Mouse (Mus musculus) E14TG2a.4 (cell line): ENCODE measurements around the gene Ppfia4.

Experiments used
- CTCF ChIP-seq: conservative IDR thresholded peaks from 2 replicates; pipeline ENCODE4 v1.5.1; 2014; ENCODE audit warnings: low read length
- NANOG ChIP-seq: IDR thresholded peaks from 2 replicates; pipeline ENCODE4 v1.6.1; 2014; ENCODE audit warnings: borderline replicate concordance, low read length, mixed read lengths
- POU5F1 ChIP-seq: IDR thresholded peaks from 2 replicates; pipeline ENCODE4 v1.6.1; 2014; ENCODE audit warnings: low read length, borderline replicate concordance

DNA sequence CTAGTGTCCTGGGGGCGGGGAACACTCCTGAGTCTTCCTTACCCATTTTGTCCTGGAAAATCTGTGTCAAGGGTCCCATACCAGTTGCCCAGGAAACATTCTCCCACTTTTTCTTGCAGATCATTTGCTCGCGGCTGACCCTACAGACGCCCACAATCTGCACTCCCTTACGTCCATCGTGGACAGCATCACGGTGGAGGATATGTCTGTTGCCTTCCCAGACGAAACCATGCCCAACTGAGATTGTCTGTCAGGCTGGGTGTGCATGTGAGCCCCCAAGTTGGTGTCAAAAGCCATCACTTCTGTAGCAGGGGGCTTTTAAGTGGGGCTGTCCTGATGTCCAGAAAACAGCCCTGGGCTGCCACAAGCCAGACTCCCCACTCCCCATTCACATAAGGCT is 41.2 kb downstream of the Ppfia4 start:
- TF ChIP-seq CTCF (no peak), POU5F1 (no peak), NANOG (no peak)
